Mouse (Mus musculus): ENCODE results near the gene Hcar2. TPM values are rescaled to one million over a fixed set of nuclear protein-coding genes. Genes with fewer than 3 reads are reported as not detected.
A peak's percentile ranks its signal among the peaks of the same experiment; 100 is the strongest.

Gene Hcar2
- total and polyA plus RNA-seq, 3 experiments: 0.29 to 1.8 TPM; not detected in 1

GRCm38 (mm10) chr5:123904059-123904672 is 38.9 kb upstream of the Hcar2 start:
- H3K36me3 ChIP-seq (ENCODE audit: control insufficient read depth, insufficient read depth, low read length): no peaks in the 10 kb centered on the region
- intact Hi-C loops (cut with DNase I): no loop called here
- H3K79me2 ChIP-seq (replicated peaks; ENCODE audit: control insufficient read depth, insufficient read depth, low read length): peaks cover 3% of the 10 kb centered on the region
- H3K9ac ChIP-seq (ENCODE audit: low read depth, low read length): no peak overlapping the region
- peaks cover 4% of the 10 kb centered on the region for H3K4me1 ChIP-seq (ENCODE audit: control insufficient read depth, insufficient read depth, low read length)
- no peak for DNase-seq
- WGBS: 62% methylated on average over 11 of the region's 11 CpGs
- H3K27me3 ChIP-seq (ENCODE audit: control insufficient read depth, insufficient read depth, low read length): no peaks in the 10 kb centered on the region
- TF ChIP-seq POLR2A (IDR thresholded peaks at IDR 0.05; ENCODE audit: insufficient read depth, low read depth, low read length) (no peak), CTCF (IDR thresholded peaks at IDR 0.05) (no peak), EP300 (IDR thresholded peaks at IDR 0.05; ENCODE audit: insufficient read depth, low read depth, low read length) (no peak)
- no peak overlapping the region for H3K27ac ChIP-seq
- no peak overlapping the region for H3K4me3 ChIP-seq

GRCm38 (mm10) chr5:123897352-123897751 is 32.1 kb upstream of the Hcar2 start:
- Histone ChIP-seq H3K4me1 (ENCODE audit: control insufficient read depth, insufficient read depth, low read length) (no peaks in the 10 kb centered on the region), H3K4me3 (no peak overlapping the region), H3K79me2 (replicated peaks; ENCODE audit: control insufficient read depth, insufficient read depth, low read length) (no peaks in the 10 kb centered on the region), H3K27me3 (ENCODE audit: control insufficient read depth, insufficient read depth, low read length) (no peaks in the 10 kb centered on the region), H3K9ac (ENCODE audit: low read depth, low read length) (no peak overlapping the region), H3K27ac (no peak overlapping the region), H3K36me3 (ENCODE audit: control insufficient read depth, insufficient read depth, low read length) (no peaks in the 10 kb centered on the region)
- WGBS: 70% methylated on average over 13 of the region's 13 CpGs
- TF ChIP-seq CTCF (IDR thresholded peaks at IDR 0.05): no peak
- no peak for TF ChIP-seq EP300 (IDR thresholded peaks at IDR 0.05; ENCODE audit: insufficient read depth, low read depth, low read length)
- no peak for TF ChIP-seq POLR2A (IDR thresholded peaks at IDR 0.05; ENCODE audit: insufficient read depth, low read depth, low read length)
- intact Hi-C loops (cut with DNase I): no loop called here
- peak in 1 of 2 experiments; percentile 17 for DNase-seq

DNA sequence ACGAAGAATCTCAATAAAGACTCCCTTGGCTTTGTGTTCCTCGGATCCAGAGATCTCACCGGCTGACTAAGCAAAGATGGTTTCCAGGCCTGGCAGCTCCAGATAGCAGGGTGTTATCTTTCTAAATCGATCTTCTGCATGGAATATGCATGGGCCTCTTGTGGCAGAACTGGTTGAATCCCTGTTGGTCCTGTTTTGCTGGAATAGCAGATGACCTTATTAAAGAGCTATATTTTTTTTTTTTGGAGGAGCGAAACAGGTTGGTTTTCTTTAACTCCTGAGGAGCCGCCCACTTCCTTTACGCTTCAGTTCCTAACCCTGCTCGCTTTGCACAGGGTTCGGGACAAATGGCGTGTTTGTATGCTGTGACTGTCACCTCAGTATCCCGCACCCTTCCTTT is 31.1 kb upstream of the Hcar2 start:
- Histone ChIP-seq H3K36me3 (ENCODE audit: control insufficient read depth, insufficient read depth, low read length) (no peaks in the 10 kb centered on the region), H3K79me2 (replicated peaks; ENCODE audit: control insufficient read depth, insufficient read depth, low read length) (no peaks in the 10 kb centered on the region), H3K9ac (ENCODE audit: low read depth, low read length) (no peak overlapping the region), H3K4me1 (ENCODE audit: control insufficient read depth, insufficient read depth, low read length) (no peaks in the 10 kb centered on the region), H3K27ac (no peak overlapping the region), H3K27me3 (ENCODE audit: control insufficient read depth, insufficient read depth, low read length) (no peaks in the 10 kb centered on the region), H3K4me3 (no peak overlapping the region)
- intact Hi-C loops (cut with DNase I): no loop called here
- WGBS: 78% methylated on average over 11 of the region's 11 CpGs
- TF ChIP-seq POLR2A (IDR thresholded peaks at IDR 0.05; ENCODE audit: insufficient read depth, low read depth, low read length) (no peak), CTCF (IDR thresholded peaks at IDR 0.05) (no peak), EP300 (IDR thresholded peaks at IDR 0.05; ENCODE audit: insufficient read depth, low read depth, low read length) (no peak)
- DNase-seq: no peak

- H3K36me3 ChIP-seq (ENCODE audit: control insufficient read depth, insufficient read depth, low read length): no peaks in the 10 kb centered on the region
- H3K4me1 ChIP-seq (ENCODE audit: control insufficient read depth, insufficient read depth, low read length): no peaks in the 10 kb centered on the region
- H3K9ac ChIP-seq (ENCODE audit: low read depth, low read length): no peak overlapping the region
- no peak overlapping the region for H3K4me3 ChIP-seq
- 83% methylated on average over 5 of the region's 5 CpGs for WGBS
- intact Hi-C loops (cut with DNase I): no loop called here
- TF ChIP-seq POLR2A (IDR thresholded peaks at IDR 0.05; ENCODE audit: insufficient read depth, low read depth, low read length) (no peak), CTCF (IDR thresholded peaks at IDR 0.05) (no peak), EP300 (IDR thresholded peaks at IDR 0.05; ENCODE audit: insufficient read depth, low read depth, low read length) (no peak)
- no peak overlapping the region for H3K27ac ChIP-seq
- no peak for DNase-seq
- no peaks in the 10 kb centered on the region for H3K27me3 ChIP-seq (ENCODE audit: control insufficient read depth, insufficient read depth, low read length)
- H3K79me2 ChIP-seq (replicated peaks; ENCODE audit: control insufficient read depth, insufficient read depth, low read length): no peaks in the 10 kb centered on the region
Measured at GRCm38 (mm10) chr5:123893520-123893919, 28.2 kb upstream of the Hcar2 start.

- Histone ChIP-seq H3K4me3 (no peak overlapping the region), H3K79me2 (replicated peaks; ENCODE audit: control insufficient read depth, insufficient read depth, low read length) (no peaks in the 10 kb centered on the region), H3K27ac (no peak overlapping the region), H3K4me1 (ENCODE audit: control insufficient read depth, insufficient read depth, low read length) (no peaks in the 10 kb centered on the region), H3K27me3 (ENCODE audit: control insufficient read depth, insufficient read depth, low read length) (no peaks in the 10 kb centered on the region), H3K36me3 (ENCODE audit: control insufficient read depth, insufficient read depth, low read length) (no peaks in the 10 kb centered on the region), H3K9ac (ENCODE audit: low read depth, low read length) (no peak overlapping the region)
- no peak for TF ChIP-seq EP300 (IDR thresholded peaks at IDR 0.05; ENCODE audit: insufficient read depth, low read depth, low read length)
- TF ChIP-seq CTCF (IDR thresholded peaks at IDR 0.05): no peak
- TF ChIP-seq POLR2A (IDR thresholded peaks at IDR 0.05; ENCODE audit: insufficient read depth, low read depth, low read length): no peak
- intact Hi-C loops (cut with DNase I): no loop called here
- DNase-seq: no peak
- 34% methylated on average over 6 of the region's 6 CpGs for WGBS
Measured at GRCm38 (mm10) chr5:123891669-123892068, 26.4 kb upstream of the Hcar2 start.

DNA sequence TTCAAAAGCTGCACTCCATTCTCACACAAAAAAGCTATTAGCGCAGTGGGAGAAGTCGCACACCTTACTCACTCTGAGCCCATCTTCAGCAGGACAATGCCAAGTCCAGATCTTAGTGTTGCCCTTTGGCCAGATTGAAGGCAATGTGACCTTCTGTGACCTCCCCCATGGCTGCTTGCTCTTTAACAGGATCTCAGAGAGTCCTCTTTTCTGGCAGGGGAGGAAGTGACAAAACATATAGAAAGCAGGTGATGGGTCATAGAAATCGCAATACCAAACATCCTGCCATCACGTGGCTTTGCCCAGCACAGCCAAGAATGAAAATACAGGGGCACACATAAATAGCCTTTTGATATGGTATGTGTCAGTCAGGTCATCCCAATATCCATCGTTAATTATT is 25.7 kb upstream of the Hcar2 start:
- WGBS: 60% methylated on average over 5 of the region's 5 CpGs
- H3K9ac ChIP-seq (ENCODE audit: low read depth, low read length): no peak overlapping the region
- intact Hi-C loops (cut with DNase I): no loop called here
- H3K4me1 ChIP-seq (ENCODE audit: control insufficient read depth, insufficient read depth, low read length): no peaks in the 10 kb centered on the region
- H3K4me3 ChIP-seq: no peak overlapping the region
- no peak for DNase-seq
- H3K79me2 ChIP-seq (replicated peaks; ENCODE audit: control insufficient read depth, insufficient read depth, low read length): no peaks in the 10 kb centered on the region
- H3K27ac ChIP-seq: no peak overlapping the region
- TF ChIP-seq CTCF (IDR thresholded peaks at IDR 0.05): no peak
- no peak for TF ChIP-seq EP300 (IDR thresholded peaks at IDR 0.05; ENCODE audit: insufficient read depth, low read depth, low read length)
- TF ChIP-seq POLR2A (IDR thresholded peaks at IDR 0.05; ENCODE audit: insufficient read depth, low read depth, low read length): no peak
- H3K27me3 ChIP-seq (ENCODE audit: control insufficient read depth, insufficient read depth, low read length): no peaks in the 10 kb centered on the region
- no peaks in the 10 kb centered on the region for H3K36me3 ChIP-seq (ENCODE audit: control insufficient read depth, insufficient read depth, low read length)

All from heart, adult 2 months (tissue).